Mouse (Mus musculus): Measurements from ENCODE around the gene Fkbp6. TPM values are rescaled to one million over a fixed set of nuclear protein-coding genes. Genes with fewer than 3 reads are reported as not detected.

The Fkbp6 gene
- polyA plus RNA-seq, 1 experiment from 2014 or later: 0.21 TPM

- Histone ChIP-seq H3K27me3 (ENCODE audit: insufficient read depth, poor library complexity, severe bottlenecking) (peaks cover 9% of the 10 kb centered on the region), H3K4me3 (no peak overlapping the region), H3K36me3 (no peaks in the 10 kb centered on the region), H3K27ac (no peak overlapping the region), H3K4me1 (no peaks in the 10 kb centered on the region; the same call in 1 of the 2 replicates), H3K9me3 (no peaks in the 10 kb centered on the region)
- peak; percentile 58 for DNase-seq (ENCODE audit: low spot score)
- WGBS: 71% methylated on average over 6 of the region's 6 CpGs
These were observed 59.1 kb downstream of the Fkbp6 start for GRCm38 (mm10) chr5:135290703-135291102.

GRCm38 (mm10) chr5:135286926-135287325 lies 62.9 kb downstream of the Fkbp6 start:
- Histone ChIP-seq H3K27ac (no peak overlapping the region), H3K27me3 (ENCODE audit: insufficient read depth, poor library complexity, severe bottlenecking) (peaks cover 9% of the 10 kb centered on the region), H3K36me3 (no peaks in the 10 kb centered on the region), H3K9me3 (no peaks in the 10 kb centered on the region), H3K4me3 (no peak overlapping the region), H3K4me1 (no peaks in the 10 kb centered on the region; the same call in 1 of the 2 replicates)
- WGBS: 73% methylated on average over 5 of the region's 5 CpGs
- peak; percentile 74 for DNase-seq (ENCODE audit: low spot score)

- no peaks in the 10 kb centered on the region; the same call in 1 of the 2 replicates for H3K4me1 ChIP-seq
- no peak overlapping the region for H3K4me3 ChIP-seq
- H3K27me3 ChIP-seq (ENCODE audit: insufficient read depth, poor library complexity, severe bottlenecking): peaks cover 9% of the 10 kb centered on the region
- no peaks in the 10 kb centered on the region for H3K36me3 ChIP-seq
- no peaks in the 10 kb centered on the region for H3K9me3 ChIP-seq
- peak; percentile 88 for DNase-seq (ENCODE audit: low spot score)
- WGBS: 0% methylated on average over 6 of the region's 6 CpGs
- H3K27ac ChIP-seq: no peak overlapping the region
These were observed 63.7 kb downstream of the Fkbp6 start for GRCm38 (mm10) chr5:135286185-135286584.

GRCm38 (mm10) chr5:135285211-135285610 lies 64.6 kb downstream of the Fkbp6 start:
- peak; percentile 52 for DNase-seq (ENCODE audit: low spot score)
- 74% methylated on average over 3 of the region's 3 CpGs for WGBS
- H3K4me1 ChIP-seq: no peaks in the 10 kb centered on the region
- no peaks in the 10 kb centered on the region for H3K9me3 ChIP-seq
- H3K4me3 ChIP-seq: no peak overlapping the region
- peaks cover 4% of the 10 kb centered on the region; the same call in 1 of the 2 replicates for H3K27me3 ChIP-seq (ENCODE audit: insufficient read depth, poor library complexity, severe bottlenecking)
- H3K36me3 ChIP-seq: no peaks in the 10 kb centered on the region
- H3K27ac ChIP-seq: no peak overlapping the region

- DNase-seq (ENCODE audit: low spot score): no peak
- Histone ChIP-seq H3K27ac (no peak overlapping the region), H3K9me3 (no peaks in the 10 kb centered on the region), H3K4me3 (no peak overlapping the region), H3K4me1 (peaks cover 11% of the 10 kb centered on the region), H3K36me3 (no peaks in the 10 kb centered on the region), H3K27me3 (ENCODE audit: insufficient read depth, poor library complexity, severe bottlenecking) (peaks cover 21% of the 10 kb centered on the region)
- 69% methylated on average over 9 of the region's 9 CpGs for WGBS
These were observed 69.6 kb downstream of the Fkbp6 start for GRCm38 (mm10) chr5:135280226-135280625.

- H3K27ac ChIP-seq: peak overlapping the region; percentile 83
- no peaks in the 10 kb centered on the region for H3K9me3 ChIP-seq
- 1% methylated on average over 36 of the region's 36 CpGs for WGBS
- DNase-seq (ENCODE audit: low spot score): no peak
- H3K27me3 ChIP-seq (ENCODE audit: insufficient read depth, poor library complexity, severe bottlenecking): peaks cover 21% of the 10 kb centered on the region
- H3K4me3 ChIP-seq: peak overlapping the region; percentile 55
- peaks cover 25% of the 10 kb centered on the region for H3K4me1 ChIP-seq
- H3K36me3 ChIP-seq: no peaks in the 10 kb centered on the region
These were observed 73.2 kb downstream of the Fkbp6 start for GRCm38 (mm10) chr5:135276597-135276996.

- peak overlapping the region; percentile 79 for H3K27ac ChIP-seq
- DNase-seq (ENCODE audit: low spot score): no peak
- H3K9me3 ChIP-seq: no peaks in the 10 kb centered on the region
- WGBS: 17% methylated on average over 15 of the region's 15 CpGs
- peak overlapping the region; percentile 43 for H3K4me3 ChIP-seq
- H3K27me3 ChIP-seq (ENCODE audit: insufficient read depth, poor library complexity, severe bottlenecking): peaks cover 21% of the 10 kb centered on the region
- peaks cover 26% of the 10 kb centered on the region for H3K4me1 ChIP-seq
- no peaks in the 10 kb centered on the region for H3K36me3 ChIP-seq
These were observed 75.0 kb downstream of the Fkbp6 start for GRCm38 (mm10) chr5:135274663-135275396.

- no peak overlapping the region for H3K27ac ChIP-seq
- no peak overlapping the region for H3K4me3 ChIP-seq
- H3K27me3 ChIP-seq (ENCODE audit: insufficient read depth, poor library complexity, severe bottlenecking): peaks cover 11% of the 10 kb centered on the region
- peaks cover 34% of the 10 kb centered on the region for H3K4me1 ChIP-seq
- DNase-seq (ENCODE audit: low spot score): no peak
- no peaks in the 10 kb centered on the region for H3K36me3 ChIP-seq
- WGBS: 79% methylated on average over 12 of the region's 12 CpGs
- no peaks in the 10 kb centered on the region for H3K9me3 ChIP-seq
These were observed 78.2 kb downstream of the Fkbp6 start for GRCm38 (mm10) chr5:135271563-135272165.

GRCm38 (mm10) chr5:135270361-135270760 lies 79.5 kb downstream of the Fkbp6 start:
- WGBS: 87% methylated on average over 4 of the region's 4 CpGs

GRCm38 (mm10) chr5:135269451-135269850 lies 80.4 kb downstream of the Fkbp6 start:
- peak overlapping the region; percentile 64; the same call in 1 of the 2 replicates for H3K27ac ChIP-seq
- DNase-seq (ENCODE audit: low spot score): no peak
- no peaks in the 10 kb centered on the region for H3K9me3 ChIP-seq
- WGBS: 66% methylated on average over 8 of the region's 8 CpGs
- no peak overlapping the region for H3K4me3 ChIP-seq
- H3K4me1 ChIP-seq: peaks cover 20% of the 10 kb centered on the region
- H3K36me3 ChIP-seq: no peaks in the 10 kb centered on the region
- H3K27me3 ChIP-seq (ENCODE audit: insufficient read depth, poor library complexity, severe bottlenecking): no peaks in the 10 kb centered on the region; the same call in 1 of the 2 replicates

More at GRCm38 (mm10) chr5:135270361-135270760, 79.5 kb downstream of the Fkbp6 start:
- Histone ChIP-seq H3K27ac (no peak overlapping the region), H3K36me3 (no peaks in the 10 kb centered on the region), H3K4me1 (peaks cover 26% of the 10 kb centered on the region), H3K27me3 (ENCODE audit: insufficient read depth, poor library complexity, severe bottlenecking) (no peaks in the 10 kb centered on the region; the same call in 1 of the 2 replicates), H3K4me3 (no peak overlapping the region), H3K9me3 (no peaks in the 10 kb centered on the region)
- no peak for DNase-seq (ENCODE audit: low spot score)

GRCm38 (mm10) chr5:135264548-135264947 lies 85.3 kb downstream of the Fkbp6 start:
- Histone ChIP-seq H3K27ac (peak overlapping the region; percentile 82), H3K4me1 (peaks cover 20% of the 10 kb centered on the region), H3K9me3 (no peaks in the 10 kb centered on the region), H3K4me3 (peak overlapping the region; percentile 29), H3K27me3 (ENCODE audit: insufficient read depth, poor library complexity, severe bottlenecking) (no peaks in the 10 kb centered on the region), H3K36me3 (no peaks in the 10 kb centered on the region)
- WGBS: 36% methylated on average over 9 of the region's 9 CpGs
- peak; percentile 80 for DNase-seq (ENCODE audit: low spot score)

- no peaks in the 10 kb centered on the region for H3K9me3 ChIP-seq
- peak; percentile 82 for DNase-seq (ENCODE audit: low spot score)
- WGBS: 14% methylated on average over 17 of the region's 17 CpGs
- peak overlapping the region; percentile 29 for H3K4me3 ChIP-seq
- H3K36me3 ChIP-seq: no peaks in the 10 kb centered on the region
- H3K4me1 ChIP-seq: peaks cover 15% of the 10 kb centered on the region
- peak overlapping the region; percentile 82 for H3K27ac ChIP-seq
- H3K27me3 ChIP-seq (ENCODE audit: insufficient read depth, poor library complexity, severe bottlenecking): no peaks in the 10 kb centered on the region
These were observed 85.9 kb downstream of the Fkbp6 start for GRCm38 (mm10) chr5:135263866-135264503.
